Mouse (Mus musculus) hindbrain, embryonic 16.5 days (tissue): Measurements from ENCODE around the gene Zfp740. TPM values are rescaled to one million over a fixed set of nuclear protein-coding genes. Genes with fewer than 3 reads are reported as not detected.

ENCODE experiments used
- ATAC-seq: fragments of 200-750 bp; cut with Nextera tagmentation; 2 replicates; pipeline ENCODE4 v1.8.0; 2017; ENCODE audit warnings: moderate TSS enrichment, moderate library complexity
- H3K27ac ChIP-seq: fragments of 300-500 bp; sonication (generic); 2 replicates; pipeline ENCODE4 v1.5.1; 2014; ENCODE audit warnings: low read depth, mild to moderate bottlenecking, control low read depth, low read length, moderate library complexity
- H3K27me3 ChIP-seq: fragments of 300-500 bp; sonication (generic); replicated peaks from 2 replicates; pipeline ENCODE4 v1.6.1; 2014; ENCODE audit warnings: low read length; ENCODE audit not compliant: control insufficient read depth, insufficient read depth
- H3K36me3 ChIP-seq: fragments of 300-500 bp; sonication (generic); 2 replicates; pipeline ENCODE4 v1.6.1; 2014; ENCODE audit warnings: mild to moderate bottlenecking, low read length, moderate library complexity, mixed read lengths; ENCODE audit not compliant: control insufficient read depth, insufficient read depth
- H3K4me1 ChIP-seq: fragments of 300-500 bp; sonication (generic); 2 replicates; pipeline ENCODE4 v1.6.1; 2014; ENCODE audit warnings: low read depth, low read length; ENCODE audit not compliant: control insufficient read depth, insufficient read depth
- H3K4me2 ChIP-seq: fragments of 300-500 bp; sonication (generic); 2 replicates; pipeline ENCODE4 v1.6.1; 2014; ENCODE audit warnings: mild to moderate bottlenecking, low read length, control low read depth, moderate library complexity
- H3K4me3 ChIP-seq: fragments of 300-500 bp; sonication (generic); 2 replicates; pipeline ENCODE4 v1.5.1; 2014; ENCODE audit warnings: mild to moderate bottlenecking, low read length, control low read depth, moderate library complexity
- H3K9ac ChIP-seq: fragments of 300-500 bp; sonication (generic); 2 replicates; pipeline ENCODE4 v1.6.1; 2014; ENCODE audit warnings: low read depth, mild to moderate bottlenecking, control low read depth, low read length, moderate library complexity
- H3K9me3 ChIP-seq: fragments of 300-500 bp; sonication (generic); 2 replicates; pipeline ENCODE4 v1.6.1; 2014; ENCODE audit warnings: mild to moderate bottlenecking, low read length, moderate library complexity; ENCODE audit not compliant: control insufficient read depth
- WGBS: fragments of 180-500 bp; shearing (Covaris S2); extraction: QIAGEN DNeasy Blood & Tissue Kit; methylation state at CpG from one replicate; pipeline ENCODE4 v1.1.7; 2014; 5-methylcytosine and 5-hydroxymethylcytosine counted together
- polyA plus RNA-seq: library from polyadenylated mRNA; unstranded; fragments of >200 nt; fragmentation: Nextera tagmentation; extraction: Ambion mirVana; gene quantifications from 2 replicates; pipeline ENCODE4 v1.2.1, GENCODE M21; 2015

Gene Zfp740
- polyA plus RNA-seq, 1 experiment from 2014 or later = 39.6 TPM

GRCm38 (mm10) chr15:102248131-102248811 lies 45.2 kb downstream of the Zfp740 start:
- H3K27ac ChIP-seq = peak overlapping the region; percentile 85
- H3K27me3 ChIP-seq = peaks cover 18% of the 10 kb centered on the region
- no peak for ATAC-seq
- H3K4me3 ChIP-seq = peak overlapping the region; percentile 64
- no peaks in the 10 kb centered on the region for H3K9me3 ChIP-seq
- H3K4me2 ChIP-seq = peak overlapping the region; percentile 100
- peak overlapping the region; percentile 82 for H3K9ac ChIP-seq
- 9% methylated on average over 8 of the region's 8 CpGs for WGBS
- no peaks in the 10 kb centered on the region for H3K36me3 ChIP-seq
- H3K4me1 ChIP-seq = peaks cover 28% of the 10 kb centered on the region

GRCm38 (mm10) chr15:102248812-102249191 lies 45.8 kb downstream of the Zfp740 start:
- H3K4me2 ChIP-seq = peak overlapping the region; percentile 30; the same call in 1 of the 2 replicates
- no peaks in the 10 kb centered on the region for H3K9me3 ChIP-seq
- no peaks in the 10 kb centered on the region for H3K36me3 ChIP-seq
- no peak overlapping the region for H3K4me3 ChIP-seq
- H3K27me3 ChIP-seq = peaks cover 13% of the 10 kb centered on the region
- H3K27ac ChIP-seq = no peak overlapping the region
- WGBS = 8% methylated on average over 3 of the region's 3 CpGs
- no peak overlapping the region for H3K9ac ChIP-seq
- H3K4me1 ChIP-seq = peaks cover 24% of the 10 kb centered on the region
- ATAC-seq = no peak

GRCm38 (mm10) chr15:102249251-102249691 lies 46.2 kb downstream of the Zfp740 start:
- H3K9me3 ChIP-seq = no peaks in the 10 kb centered on the region
- no peaks in the 10 kb centered on the region for H3K36me3 ChIP-seq
- no peak for ATAC-seq
- 7% methylated on average over 13 of the region's 13 CpGs for WGBS
- no peak overlapping the region for H3K4me3 ChIP-seq
- peak overlapping the region; percentile 30; the same call in 1 of the 2 replicates for H3K4me2 ChIP-seq
- H3K9ac ChIP-seq = peak overlapping the region; percentile 41; the same call in 1 of the 2 replicates
- no peak overlapping the region for H3K27ac ChIP-seq
- peaks cover 11% of the 10 kb centered on the region for H3K27me3 ChIP-seq
- peaks cover 23% of the 10 kb centered on the region for H3K4me1 ChIP-seq

- 49% methylated on average over 9 of the region's 9 CpGs for WGBS
- Histone ChIP-seq H3K4me3 (no peak overlapping the region), H3K4me2 (no peak overlapping the region)
Measured at GRCm38 (mm10) chr15:102249967-102250366, 46.9 kb downstream of the Zfp740 start.

GRCm38 (mm10) chr15:102250521-102250920 lies 47.5 kb downstream of the Zfp740 start:
- WGBS = 61% methylated on average over 5 of the region's 5 CpGs
- H3K27me3 ChIP-seq = peaks cover 13% of the 10 kb centered on the region

More at GRCm38 (mm10) chr15:102249967-102250366, 46.9 kb downstream of the Zfp740 start:
- Histone ChIP-seq H3K27ac (no peak overlapping the region), H3K9me3 (no peaks in the 10 kb centered on the region), H3K9ac (no peak overlapping the region), H3K36me3 (no peaks in the 10 kb centered on the region), H3K4me1 (peaks cover 17% of the 10 kb centered on the region), H3K27me3 (peaks cover 11% of the 10 kb centered on the region)
- no peak for ATAC-seq

GRCm38 (mm10) chr15:102255547-102256255 lies 52.7 kb downstream of the Zfp740 start:
- H3K27me3 ChIP-seq = peaks cover 17% of the 10 kb centered on the region
- peaks cover 9% of the 10 kb centered on the region; the same call in 1 of the 2 replicates for H3K4me1 ChIP-seq
- ATAC-seq = no peak
- peak overlapping the region; percentile 24; the same call in 1 of the 2 replicates for H3K4me2 ChIP-seq
- WGBS = 50% methylated on average over 13 of the region's 14 CpGs
- H3K9ac ChIP-seq = no peak overlapping the region
- no peak overlapping the region for H3K27ac ChIP-seq
- no peak overlapping the region for H3K4me3 ChIP-seq
- no peaks in the 10 kb centered on the region for H3K9me3 ChIP-seq
- no peaks in the 10 kb centered on the region for H3K36me3 ChIP-seq

More at GRCm38 (mm10) chr15:102250521-102250920, 47.5 kb downstream of the Zfp740 start:
- Histone ChIP-seq H3K9ac (no peak overlapping the region), H3K4me3 (no peak overlapping the region), H3K36me3 (no peaks in the 10 kb centered on the region), H3K9me3 (no peaks in the 10 kb centered on the region), H3K4me1 (peaks cover 12% of the 10 kb centered on the region), H3K4me2 (no peak overlapping the region), H3K27ac (no peak overlapping the region)
- ATAC-seq = no peak

DNA sequence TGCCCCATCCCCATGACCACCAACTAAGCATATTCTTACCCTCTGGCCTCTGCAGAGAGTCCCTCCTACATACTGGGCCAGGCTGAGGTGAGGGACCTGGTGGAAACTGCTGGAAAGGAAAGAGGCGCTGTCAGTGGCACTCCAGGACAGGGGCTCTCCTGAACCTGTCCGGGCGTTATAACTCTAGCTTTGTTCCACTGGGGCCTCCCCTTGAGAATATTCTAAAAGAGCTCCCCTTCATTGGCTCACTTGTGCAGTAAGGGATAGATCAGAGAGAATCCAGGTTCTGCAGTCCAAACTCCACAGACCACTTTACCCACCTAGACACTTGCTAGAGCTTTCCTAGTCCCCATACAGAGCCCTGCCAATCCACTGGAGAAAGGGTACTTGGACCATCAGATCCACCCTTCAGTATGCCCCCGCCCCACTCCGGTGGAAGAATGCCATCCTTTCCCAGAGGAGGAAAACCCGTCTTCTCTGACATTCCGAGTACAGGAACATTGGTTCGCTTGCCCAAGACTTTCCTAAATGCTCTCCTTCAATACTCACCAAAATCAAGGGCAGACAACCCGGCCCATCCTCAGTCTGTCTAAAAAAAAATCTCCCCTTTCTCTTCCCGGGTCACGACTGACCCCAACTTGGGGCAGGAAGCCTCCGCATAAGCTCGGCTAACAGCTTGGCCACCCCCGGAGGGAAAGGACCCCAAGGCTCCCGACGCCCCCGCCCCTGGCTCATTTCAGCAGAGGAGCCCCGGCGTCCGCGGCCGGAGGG lies 53.6 kb downstream of the Zfp740 start:
- H3K4me2 ChIP-seq = peak overlapping the region; percentile 92
- peak overlapping the region; percentile 47 for H3K4me3 ChIP-seq
- H3K9me3 ChIP-seq = no peaks in the 10 kb centered on the region
- H3K36me3 ChIP-seq = no peaks in the 10 kb centered on the region
- ATAC-seq = no peak
- peaks cover 9% of the 10 kb centered on the region; the same call in 1 of the 2 replicates for H3K4me1 ChIP-seq
- H3K9ac ChIP-seq = peak overlapping the region; percentile 63
- 7% methylated on average over 20 of the region's 22 CpGs for WGBS
- H3K27me3 ChIP-seq = peaks cover 14% of the 10 kb centered on the region
- no peak overlapping the region for H3K27ac ChIP-seq

DNA sequence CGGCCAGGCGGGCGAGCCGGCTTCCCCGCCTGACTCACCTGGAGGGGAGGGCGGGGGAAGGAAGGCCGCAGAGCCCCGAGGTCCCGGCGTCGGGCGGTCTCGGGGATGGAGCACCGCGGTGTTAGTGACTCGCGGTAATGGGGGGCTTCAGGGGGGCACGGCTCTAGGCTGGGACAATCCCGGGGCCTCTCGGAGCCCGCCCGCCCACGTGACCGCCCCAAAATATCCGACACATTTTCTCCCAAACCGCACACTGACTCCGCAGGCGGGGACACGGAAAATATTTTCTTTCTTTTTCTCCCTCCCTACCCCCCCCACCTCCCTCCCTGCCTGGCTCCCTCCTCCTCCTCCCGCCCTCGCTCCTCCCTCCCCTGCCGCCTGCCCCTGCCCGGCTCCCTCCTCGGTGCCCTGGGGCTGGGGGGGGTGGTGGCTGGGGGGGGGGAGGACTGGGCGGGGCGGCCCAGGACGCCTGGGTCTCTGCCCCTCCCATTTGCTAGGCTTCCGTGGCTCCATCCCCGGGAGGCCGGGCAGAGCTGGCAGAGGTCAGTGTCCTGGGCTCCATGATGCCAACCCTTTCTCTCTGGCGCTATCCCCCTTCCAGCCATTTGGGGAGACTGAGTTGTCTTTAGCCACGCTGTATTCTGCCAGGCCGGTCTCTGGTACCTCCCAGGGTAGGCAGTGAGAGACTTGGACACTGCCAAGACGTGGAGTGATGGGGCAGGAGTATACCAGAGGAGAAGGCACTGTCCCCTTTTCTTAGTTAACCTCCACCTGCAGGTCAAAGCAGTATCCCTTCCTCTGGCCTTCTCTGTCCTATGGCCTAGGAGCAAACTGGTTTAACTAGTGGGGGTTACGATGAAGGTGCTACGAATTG lies 54.4 kb downstream of the Zfp740 start, which contains the start of gene Rarg:
Gene Rarg (minus strand): TSS at position 316 of the 874 bp plus-strand sequence.
- Histone ChIP-seq H3K9ac (peak within 1 kb of the TSS; percentile 63), H3K4me3 (peak within 1 kb of the TSS; percentile 47), H3K27me3 (peaks cover 14% of the 10 kb centered on the region), H3K9me3 (no peaks in the 10 kb centered on the region), H3K36me3 (no peaks in the 10 kb centered on the region), H3K4me2 (peak within 1 kb of the TSS; percentile 92), H3K4me1 (peaks cover 9% of the 10 kb centered on the region; the same call in 1 of the 2 replicates), H3K27ac (no peak within 1 kb of the TSS)
- under 1% methylated on average over 26 of the region's 46 CpGs for WGBS
- ATAC-seq = peak; percentile 72
